Mouse (Mus musculus) myocyte (in vitro differentiated cells): ENCODE measurements around the gene Cd276.

Experiments used
- MAX ChIP-seq: IDR thresholded peaks from one replicate; pipeline ENCODE4 v1.6.1; 2011; ENCODE audit warnings: low read depth, mild to moderate bottlenecking, control low read depth
- MYOD1 ChIP-seq, 3 experiments: IDR thresholded peaks; one replicate each; pipeline ENCODE4 v1.6.1; 2011; ENCODE audit warnings: control low read depth in 2 of 3, low read depth in 2 of 3, mild to moderate bottlenecking in 2 of 3, moderate library complexity in 1 of 3; ENCODE audit not compliant: insufficient read length in 2 of 3, control insufficient read depth in 1 of 3
- POLR2A ChIP-seq: IDR thresholded peaks from one replicate; pipeline ENCODE4 v1.6.1; 2011; ENCODE audit warnings: low read depth, mild to moderate bottlenecking, control low read depth, moderate library complexity; ENCODE audit not compliant: insufficient read length
- TCF3 ChIP-seq: IDR thresholded peaks from one replicate; pipeline ENCODE4 v1.6.1; 2011; ENCODE audit warnings: low read depth, control low read depth; ENCODE audit not compliant: insufficient read length

- no peak for TF ChIP-seq POLR2A
- TF ChIP-seq MAX, result no peak
- TF ChIP-seq TCF3, result no peak
- TF ChIP-seq MYOD1 (IDR thresholded peaks at IDR 0.05; ENCODE audit: control insufficient read depth in 1 of 3, insufficient read length in 2 of 3, low read depth in 2 of 3), result no peak
Measured at GRCm38 (mm10) chr9:58513749-58514148, 41.5 kb downstream of the Cd276 start.
